Mouse (Mus musculus): ENCODE data around the gene Gm26620. TPM values are rescaled to one million over a fixed set of nuclear protein-coding genes. Genes with fewer than 3 reads are reported as not detected.
A peak's percentile ranks its signal among the peaks of the same experiment; 100 is the strongest.

Gm26620 gene
- polyA plus RNA-seq, 1 experiment from 2014 or later = 0.56 TPM

DNA sequence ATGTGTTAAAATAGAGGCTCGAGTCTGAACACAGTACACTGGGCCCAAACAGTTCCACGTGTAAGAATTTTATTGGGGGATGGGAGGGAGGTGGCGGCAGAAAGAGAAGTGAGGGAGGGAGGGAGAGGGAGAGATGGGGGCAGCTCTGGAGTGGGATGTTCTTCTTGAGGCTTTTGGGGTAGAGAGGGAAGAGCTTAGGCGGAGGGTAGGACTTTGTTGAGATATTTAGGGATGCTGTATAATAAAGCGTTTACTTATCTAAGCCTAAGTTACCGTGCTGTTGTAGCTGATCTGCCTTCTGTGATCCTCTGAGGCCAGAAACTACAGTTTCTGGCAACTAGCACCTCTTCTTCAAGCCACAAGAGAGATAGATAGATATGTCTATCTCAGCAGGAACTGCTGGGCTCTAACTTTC lies 1.2 kb downstream of the Gm26620 start:
- no peak overlapping the region for H3K9ac ChIP-seq
- H3K4me2 ChIP-seq (replicated peaks) = peak overlapping the region; percentile 75; the same call in 1 of the 2 replicates
- WGBS = 58% methylated on average over 6 of the region's 6 CpGs
- H3K36me3 ChIP-seq (replicated peaks; ENCODE audit: control insufficient read depth, insufficient read depth) = no peaks in the 10 kb centered on the region
- H3K27ac ChIP-seq = no peak overlapping the region
- H3K9me3 ChIP-seq (ENCODE audit: control insufficient read depth, low read length) = no peaks in the 10 kb centered on the region
- ATAC-seq (ENCODE audit: low FRiP score) (no peak), DNase-seq (ENCODE audit: low spot score) (no peak)
- peaks cover 8% of the 10 kb centered on the region; the same call in 1 of the 2 replicates for H3K4me1 ChIP-seq (replicated peaks; ENCODE audit: control insufficient read depth, insufficient read depth, low read length)
- no peak overlapping the region for H3K4me3 ChIP-seq (replicated peaks; ENCODE audit: low read length)
- H3K27me3 ChIP-seq (ENCODE audit: control insufficient read depth, insufficient read depth, low read length) = no peaks in the 10 kb centered on the region

GRCm38 (mm10) chr1:170889310-170889709 lies 4.4 kb downstream of the Gm26620 start:
- DNase-seq (ENCODE audit: low spot score) (no peak), ATAC-seq (ENCODE audit: low FRiP score) (no peak)
- no peak overlapping the region for H3K9ac ChIP-seq
- H3K4me1 ChIP-seq (replicated peaks; ENCODE audit: control insufficient read depth, insufficient read depth, low read length) = peaks cover 3% of the 10 kb centered on the region; the same call in 1 of the 2 replicates
- WGBS = 68% methylated on average over 4 of the region's 4 CpGs
- no peaks in the 10 kb centered on the region for H3K27me3 ChIP-seq (ENCODE audit: control insufficient read depth, insufficient read depth, low read length)
- H3K9me3 ChIP-seq (ENCODE audit: control insufficient read depth, low read length) = no peaks in the 10 kb centered on the region
- no peaks in the 10 kb centered on the region for H3K36me3 ChIP-seq (replicated peaks; ENCODE audit: control insufficient read depth, insufficient read depth)
- H3K4me2 ChIP-seq (replicated peaks) = no peak overlapping the region
- H3K4me3 ChIP-seq (replicated peaks; ENCODE audit: low read length) = no peak overlapping the region
- H3K27ac ChIP-seq = no peak overlapping the region

DNA sequence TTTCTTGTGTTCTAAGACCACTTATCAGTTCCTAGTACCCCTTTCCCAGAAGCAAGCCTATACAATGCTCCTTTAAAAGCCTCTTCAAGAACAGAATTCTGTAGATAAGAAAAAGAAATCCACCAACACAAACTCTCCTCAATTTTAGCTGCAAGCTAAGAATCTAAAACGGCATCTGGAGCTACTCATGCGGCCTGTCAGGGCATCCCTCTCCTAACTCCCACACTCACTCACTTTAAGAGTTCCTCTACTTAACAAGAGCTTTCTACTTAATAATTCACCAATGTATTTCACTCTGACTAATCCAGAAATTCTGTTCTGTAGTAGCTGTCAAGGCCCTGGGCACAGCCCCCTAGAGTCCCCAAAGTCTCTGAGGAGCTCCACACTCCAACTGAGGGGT lies 6.8 kb downstream of the Gm26620 start:
- WGBS = 68% methylated on average over 2 of the region's 2 CpGs
- H3K4me2 ChIP-seq (replicated peaks) = no peak overlapping the region
- H3K9me3 ChIP-seq (ENCODE audit: control insufficient read depth, low read length) = no peaks in the 10 kb centered on the region
- H3K4me1 ChIP-seq (replicated peaks; ENCODE audit: control insufficient read depth, insufficient read depth, low read length) = no peaks in the 10 kb centered on the region
- no peak for DNase-seq (ENCODE audit: low spot score)
- no peak overlapping the region for H3K9ac ChIP-seq
- H3K27me3 ChIP-seq (ENCODE audit: control insufficient read depth, insufficient read depth, low read length) = no peaks in the 10 kb centered on the region
- H3K27ac ChIP-seq = no peak overlapping the region
- no peak overlapping the region for H3K4me3 ChIP-seq (replicated peaks; ENCODE audit: low read length)
- no peaks in the 10 kb centered on the region for H3K36me3 ChIP-seq (replicated peaks; ENCODE audit: control insufficient read depth, insufficient read depth)
- no peak for ATAC-seq (ENCODE audit: low FRiP score)

DNA sequence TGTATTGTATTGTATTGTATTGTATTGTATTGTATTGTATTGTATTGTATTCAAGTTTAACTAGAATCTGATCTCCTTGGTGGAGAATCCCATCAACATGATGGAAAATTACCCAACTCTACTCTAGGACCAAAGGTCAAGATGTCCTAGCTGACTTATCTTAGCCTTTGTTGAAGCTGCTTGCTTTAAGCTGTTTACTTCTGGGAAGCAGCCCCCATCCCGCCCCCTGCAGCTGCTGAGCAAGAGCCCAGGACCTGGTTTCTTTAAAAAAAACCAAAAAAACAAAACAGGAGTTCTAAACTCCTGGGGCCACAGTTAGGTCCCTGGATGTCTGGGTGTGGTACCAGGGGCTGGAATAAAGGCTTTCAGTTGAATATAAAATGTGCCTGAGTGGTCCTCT lies 7.4 kb downstream of the Gm26620 start:
- H3K36me3 ChIP-seq (replicated peaks; ENCODE audit: control insufficient read depth, insufficient read depth) = no peaks in the 10 kb centered on the region
- no peak overlapping the region for H3K27ac ChIP-seq
- no peak overlapping the region for H3K4me2 ChIP-seq (replicated peaks)
- H3K9me3 ChIP-seq (ENCODE audit: control insufficient read depth, low read length) = no peaks in the 10 kb centered on the region
- no peaks in the 10 kb centered on the region for H3K4me1 ChIP-seq (replicated peaks; ENCODE audit: control insufficient read depth, insufficient read depth, low read length)
- H3K4me3 ChIP-seq (replicated peaks; ENCODE audit: low read length) = no peak overlapping the region
- DNase-seq (ENCODE audit: low spot score) (no peak), ATAC-seq (ENCODE audit: low FRiP score) (no peak)
- 52% methylated on average over 1 of the region's 1 CpGs for WGBS
- H3K9ac ChIP-seq = no peak overlapping the region
- H3K27me3 ChIP-seq (ENCODE audit: control insufficient read depth, insufficient read depth, low read length) = no peaks in the 10 kb centered on the region

DNA sequence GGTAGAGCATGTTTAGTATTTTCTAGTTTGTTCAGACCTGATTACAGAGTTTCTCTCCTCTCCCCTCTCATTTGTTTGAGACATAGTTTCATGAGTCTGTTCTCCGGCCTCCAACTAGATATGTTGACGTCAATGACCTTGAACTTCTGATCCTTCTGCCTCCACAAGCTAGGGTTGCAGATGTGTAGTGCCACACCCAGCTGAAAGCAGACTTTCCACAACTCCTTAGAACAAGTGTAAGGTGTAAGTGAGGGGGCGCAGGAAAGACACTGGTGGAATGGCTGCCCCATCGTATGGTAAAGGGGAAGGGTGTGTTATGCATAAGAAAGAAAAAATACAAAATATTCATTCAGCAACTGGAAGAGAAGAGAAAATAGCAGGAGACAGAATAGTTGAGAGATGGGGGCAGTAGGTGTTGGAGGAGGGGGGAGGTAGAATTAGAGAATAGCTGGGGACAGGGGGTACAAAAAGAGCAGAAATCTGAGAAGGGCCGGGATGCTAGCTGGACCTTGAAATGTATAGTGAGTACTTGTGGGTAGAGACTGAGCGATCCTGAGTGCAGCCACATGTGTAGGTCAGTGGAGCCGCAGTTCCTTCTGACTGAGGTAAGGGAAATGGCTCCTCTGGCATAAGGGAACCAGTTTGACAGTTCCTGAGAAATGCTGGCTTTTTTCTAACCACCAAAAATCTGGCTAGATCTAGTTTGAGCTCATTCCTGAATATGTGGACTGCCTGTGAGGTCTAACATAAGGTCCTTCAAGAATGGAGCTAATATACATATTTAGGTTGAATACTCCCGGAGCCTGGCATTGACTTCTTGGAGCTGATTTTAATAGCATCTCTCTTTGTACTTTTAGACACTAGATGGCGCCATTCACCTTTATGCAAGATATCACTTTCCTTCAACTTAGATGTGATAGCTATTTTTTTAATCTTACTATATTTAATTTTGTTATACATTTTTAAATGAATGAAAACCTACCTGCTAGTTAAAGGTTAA lies 10.0 kb downstream of the Gm26620 start:
- peak; percentile 77 for DNase-seq (ENCODE audit: low spot score)
- no peaks in the 10 kb centered on the region for H3K27me3 ChIP-seq (ENCODE audit: control insufficient read depth, insufficient read depth, low read length)
- H3K4me3 ChIP-seq (replicated peaks; ENCODE audit: low read length) = no peak overlapping the region
- H3K9ac ChIP-seq = no peak overlapping the region
- no peak for ATAC-seq (ENCODE audit: low FRiP score)
- WGBS = 67% methylated on average over 9 of the region's 9 CpGs
- no peaks in the 10 kb centered on the region for H3K36me3 ChIP-seq (replicated peaks; ENCODE audit: control insufficient read depth, insufficient read depth)
- H3K27ac ChIP-seq = no peak overlapping the region
- H3K4me2 ChIP-seq (replicated peaks) = no peak overlapping the region
- H3K9me3 ChIP-seq (ENCODE audit: control insufficient read depth, low read length) = no peaks in the 10 kb centered on the region
- H3K4me1 ChIP-seq (replicated peaks; ENCODE audit: control insufficient read depth, insufficient read depth, low read length) = no peaks in the 10 kb centered on the region

GRCm38 (mm10) chr1:170896651-170897281 lies 11.9 kb downstream of the Gm26620 start:
- H3K27me3 ChIP-seq (ENCODE audit: control insufficient read depth, insufficient read depth, low read length) = no peaks in the 10 kb centered on the region
- no peaks in the 10 kb centered on the region for H3K4me1 ChIP-seq (replicated peaks; ENCODE audit: control insufficient read depth, insufficient read depth, low read length)
- no peak for DNase-seq (ENCODE audit: low spot score)
- H3K9me3 ChIP-seq (ENCODE audit: control insufficient read depth, low read length) = no peaks in the 10 kb centered on the region
- H3K4me2 ChIP-seq (replicated peaks) = no peak overlapping the region
- no peak for ATAC-seq (ENCODE audit: low FRiP score)
- H3K4me3 ChIP-seq (replicated peaks; ENCODE audit: low read length) = no peak overlapping the region
- H3K36me3 ChIP-seq (replicated peaks; ENCODE audit: control insufficient read depth, insufficient read depth) = no peaks in the 10 kb centered on the region
- H3K9ac ChIP-seq = no peak overlapping the region
- H3K27ac ChIP-seq = no peak overlapping the region
- WGBS = 89% methylated on average over 5 of the region's 5 CpGs

DNA sequence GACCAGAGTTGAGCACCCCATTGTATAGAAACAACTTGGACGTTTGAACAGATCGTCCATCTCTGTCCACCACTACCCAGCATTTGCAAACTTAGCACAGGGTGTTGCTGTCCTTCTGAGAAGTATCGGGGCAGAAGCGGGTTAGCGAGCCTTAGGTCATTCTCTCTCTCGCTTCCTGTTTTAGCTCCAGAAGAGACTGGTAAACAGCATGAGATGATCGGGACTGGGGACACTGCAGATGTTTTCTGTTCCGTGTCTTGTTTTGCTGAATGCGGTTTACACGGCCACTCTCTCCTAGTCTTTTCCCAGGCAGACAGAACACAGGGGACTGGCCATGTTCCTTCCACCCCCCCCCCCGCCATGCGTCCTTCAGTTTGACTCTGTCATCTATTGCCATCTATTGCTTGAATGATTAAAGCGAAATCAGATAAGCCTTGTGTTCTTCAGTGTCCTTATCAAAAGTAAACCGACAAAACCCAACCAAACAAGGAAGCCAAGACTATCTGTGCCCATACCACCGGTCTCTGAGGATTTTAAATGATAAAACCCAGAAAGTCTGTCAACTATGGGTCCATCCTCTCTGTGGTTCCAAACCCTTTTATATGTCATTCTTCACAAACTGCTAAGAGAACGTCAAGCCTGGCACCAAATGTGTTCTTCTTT lies 13.7 kb downstream of the Gm26620 start:
- H3K4me1 ChIP-seq (replicated peaks; ENCODE audit: control insufficient read depth, insufficient read depth, low read length) = no peaks in the 10 kb centered on the region
- no peak for ATAC-seq (ENCODE audit: low FRiP score)
- 77% methylated on average over 16 of the region's 16 CpGs for WGBS

GRCm38 (mm10) chr1:170900799-170901467 lies 16.1 kb downstream of the Gm26620 start:
- no peak overlapping the region for H3K4me3 ChIP-seq (replicated peaks; ENCODE audit: low read length)
- no peak overlapping the region; the same call in 1 of the 2 replicates for H3K4me2 ChIP-seq (replicated peaks)
- 44% methylated on average over 10 of the region's 10 CpGs for WGBS
- H3K27me3 ChIP-seq (ENCODE audit: control insufficient read depth, insufficient read depth, low read length) = peaks cover 9% of the 10 kb centered on the region; the same call in 1 of the 2 replicates
- no peak overlapping the region for H3K9ac ChIP-seq
- H3K4me1 ChIP-seq (replicated peaks; ENCODE audit: control insufficient read depth, insufficient read depth, low read length) = no peaks in the 10 kb centered on the region
- H3K36me3 ChIP-seq (replicated peaks; ENCODE audit: control insufficient read depth, insufficient read depth) = no peaks in the 10 kb centered on the region
- no peak overlapping the region for H3K27ac ChIP-seq
- H3K9me3 ChIP-seq (ENCODE audit: control insufficient read depth, low read length) = no peaks in the 10 kb centered on the region
- ATAC-seq (ENCODE audit: low FRiP score) (no peak), DNase-seq (ENCODE audit: low spot score) (peak; percentile 80)

More for the DNA sequence above, 13.7 kb downstream of the Gm26620 start:
- Histone ChIP-seq H3K27ac (no peak overlapping the region), H3K27me3 (ENCODE audit: control insufficient read depth, insufficient read depth, low read length) (no peaks in the 10 kb centered on the region), H3K4me3 (replicated peaks; ENCODE audit: low read length) (no peak overlapping the region), H3K9ac (no peak overlapping the region), H3K36me3 (replicated peaks; ENCODE audit: control insufficient read depth, insufficient read depth) (no peaks in the 10 kb centered on the region), H3K9me3 (ENCODE audit: control insufficient read depth, low read length) (no peaks in the 10 kb centered on the region), H3K4me2 (replicated peaks) (no peak overlapping the region)
- DNase-seq (ENCODE audit: low spot score) = no peak
